Mouse (Mus musculus) lung, postnatal 0 days (tissue): ENCODE measurements around the gene Ybx2. TPM values are rescaled to one million over a fixed set of nuclear protein-coding genes. Genes with fewer than 3 reads are reported as not detected.

ENCODE experiments used
- ATAC-seq: fragments of 200-750 bp; cut with Nextera tagmentation; 2 replicates; pipeline ENCODE4 v1.8.0; 2017; ENCODE audit warnings: moderate library complexity
- DNase-seq: peaks from one replicate; pipeline ENCODE4 v3.0.0-alpha.2; 2016; ENCODE audit warnings: low spot score
- H3K27ac ChIP-seq: fragments of 300-500 bp; sonication (generic); 2 replicates; pipeline ENCODE4 v1.5.1; 2014; ENCODE audit warnings: antibody characterized with exemption, mild to moderate bottlenecking, low read length, mixed read lengths
- H3K27me3 ChIP-seq: fragments of 300-500 bp; sonication (generic); replicated peaks from 2 replicates; pipeline ENCODE4 v1.6.1; 2014; ENCODE audit warnings: low read length, mixed read lengths; ENCODE audit not compliant: insufficient read depth
- H3K36me3 ChIP-seq: fragments of 300-500 bp; sonication (generic); 2 replicates; pipeline ENCODE4 v1.6.1; 2014; ENCODE audit warnings: low read length, mixed read lengths; ENCODE audit not compliant: insufficient read depth
- H3K4me1 ChIP-seq: fragments of 300-500 bp; sonication (generic); 2 replicates; pipeline ENCODE4 v1.6.1; 2014; ENCODE audit warnings: antibody characterized with exemption, low read depth, low read length, mixed read lengths; ENCODE audit not compliant: insufficient read depth
- H3K4me2 ChIP-seq: fragments of 300-500 bp; sonication (generic); replicated peaks from 2 replicates; pipeline ENCODE4 v1.6.1; 2014; ENCODE audit warnings: low read depth, mild to moderate bottlenecking, low read length, moderate library complexity, mixed read lengths
- H3K4me3 ChIP-seq: fragments of 300-500 bp; sonication (generic); 2 replicates; pipeline ENCODE4 v1.5.1; 2014; ENCODE audit warnings: low read depth, low read length
- H3K9ac ChIP-seq: fragments of 300-500 bp; sonication (generic); replicated peaks from 2 replicates; pipeline ENCODE4 v1.6.1; 2014; ENCODE audit warnings: low read depth, mild to moderate bottlenecking
- H3K9me3 ChIP-seq: fragments of 300-500 bp; sonication (generic); 2 replicates; pipeline ENCODE4 v1.6.1; 2016; ENCODE audit warnings: low read length, mixed read lengths
- CTCF ChIP-seq: IDR thresholded peaks from 2 replicates; pipeline ENCODE4 v1.5.1; 2016; ENCODE audit warnings: antibody characterized with exemption, mild to moderate bottlenecking
- EP300 ChIP-seq: IDR thresholded peaks from 2 replicates; pipeline ENCODE4 v1.6.1; 2016; ENCODE audit warnings: antibody characterized with exemption, mild to moderate bottlenecking, control low read depth
- WGBS: fragments of 180-500 bp; shearing (Covaris S2); extraction: QIAGEN DNeasy Blood & Tissue Kit; methylation state at CpG from one replicate; pipeline ENCODE4 v1.1.7; 2014; 5-methylcytosine and 5-hydroxymethylcytosine counted together
- polyA plus RNA-seq: library from polyadenylated mRNA; unstranded; fragments of >200 nt; fragmentation: Nextera tagmentation; extraction: Ambion mirVana; gene quantifications from 2 replicates; pipeline ENCODE4 v1.2.1, GENCODE M21; 2015

Gene Ybx2
- polyA plus RNA-seq, 1 experiment from 2014 or later, result 1.1 TPM

GRCm38 (mm10) chr11:69960616-69961015, 25.0 kb downstream of the Ybx2 start:
- Histone ChIP-seq H3K4me1 (no peaks in the 10 kb centered on the region), H3K9me3 (no peaks in the 10 kb centered on the region), H3K27ac (no peak overlapping the region), H3K4me2 (no peak overlapping the region), H3K27me3 (peaks cover 10% of the 10 kb centered on the region), H3K36me3 (no peaks in the 10 kb centered on the region), H3K4me3 (no peak overlapping the region), H3K9ac (no peak overlapping the region)
- DNase-seq (no peak), ATAC-seq (no peak)
- TF ChIP-seq EP300, result no peak
- TF ChIP-seq CTCF, result peak; percentile 67
- WGBS, result 26% methylated on average over 5 of the region's 5 CpGs

- ATAC-seq (no peak), DNase-seq (no peak)
- Histone ChIP-seq H3K9me3 (no peaks in the 10 kb centered on the region), H3K4me3 (no peak overlapping the region), H3K27me3 (peaks cover 16% of the 10 kb centered on the region), H3K4me1 (no peaks in the 10 kb centered on the region), H3K36me3 (no peaks in the 10 kb centered on the region), H3K9ac (no peak overlapping the region), H3K4me2 (no peak overlapping the region), H3K27ac (no peak overlapping the region)
- WGBS, result 32% methylated on average over 5 of the region's 5 CpGs
- TF ChIP-seq EP300, result no peak
Observed at GRCm38 (mm10) chr11:69961841-69962240, 26.2 kb downstream of the Ybx2 start.

- WGBS, result 9% methylated on average over 23 of the region's 24 CpGs
- 0 out of 2 replicates have a peak, but pooled peaks have one; percentile 13 for ATAC-seq
- no peaks in the 10 kb centered on the region for H3K9me3 ChIP-seq
- H3K4me2 ChIP-seq, result peak within 1 kb of the TSS; percentile 64
- peak within 1 kb of the TSS; percentile 50 for H3K9ac ChIP-seq
- H3K27me3 ChIP-seq, result peaks cover 16% of the 10 kb centered on the region
- H3K36me3 ChIP-seq, result peaks cover 7% of the 10 kb centered on the region; the same call in 1 of the 2 replicates
- TF ChIP-seq EP300 (no peak), CTCF (no peak)
- peak within 1 kb of the TSS; percentile 87 for H3K27ac ChIP-seq
- peak within 1 kb of the TSS; percentile 49 for H3K4me3 ChIP-seq
- H3K4me1 ChIP-seq, result no peaks in the 10 kb centered on the region
- no peak for DNase-seq
Observed at GRCm38 (mm10) chr11:69964650-69965270, 29.2 kb downstream of the Ybx2 start, which contains the start of gene Cldn7. Gene Cldn7, plus strand, starts transcription at chr11:69964779.

- Histone ChIP-seq H3K27me3 (peaks cover 16% of the 10 kb centered on the region), H3K4me2 (peak overlapping the region; percentile 64), H3K27ac (peak overlapping the region; percentile 87), H3K9ac (peak overlapping the region; percentile 50), H3K36me3 (peaks cover 8% of the 10 kb centered on the region), H3K9me3 (no peaks in the 10 kb centered on the region), H3K4me3 (peak overlapping the region; percentile 49), H3K4me1 (no peaks in the 10 kb centered on the region)
- DNase-seq, result peak; percentile 93
- no peak for TF ChIP-seq EP300
- no peak for TF ChIP-seq CTCF
- WGBS, result 2% methylated on average over 47 of the region's 49 CpGs
- peak; percentile 91 for ATAC-seq
Observed at GRCm38 (mm10) chr11:69965271-69966005, 29.8 kb downstream of the Ybx2 start.

- DNase-seq, result peak; percentile 77
- WGBS, result 3% methylated on average over 58 of the region's 59 CpGs
Observed at GRCm38 (mm10) chr11:69966006-69966859, 30.6 kb downstream of the Ybx2 start.

More at GRCm38 (mm10) chr11:69966006-69966859, 30.6 kb downstream of the Ybx2 start:
- Histone ChIP-seq H3K36me3 (peaks cover 11% of the 10 kb centered on the region), H3K4me2 (peak overlapping the region; percentile 64), H3K27me3 (peaks cover 16% of the 10 kb centered on the region), H3K9me3 (no peaks in the 10 kb centered on the region), H3K27ac (peak overlapping the region; percentile 87), H3K9ac (peak overlapping the region; percentile 50), H3K4me1 (no peaks in the 10 kb centered on the region), H3K4me3 (peak overlapping the region; percentile 49)
- peak; percentile 63 for ATAC-seq
- TF ChIP-seq CTCF, result no peak
- no peak for TF ChIP-seq EP300
